Comparison of ENCODE assay signal across 7 mouse cellular contexts in the genomic region with DNA sequence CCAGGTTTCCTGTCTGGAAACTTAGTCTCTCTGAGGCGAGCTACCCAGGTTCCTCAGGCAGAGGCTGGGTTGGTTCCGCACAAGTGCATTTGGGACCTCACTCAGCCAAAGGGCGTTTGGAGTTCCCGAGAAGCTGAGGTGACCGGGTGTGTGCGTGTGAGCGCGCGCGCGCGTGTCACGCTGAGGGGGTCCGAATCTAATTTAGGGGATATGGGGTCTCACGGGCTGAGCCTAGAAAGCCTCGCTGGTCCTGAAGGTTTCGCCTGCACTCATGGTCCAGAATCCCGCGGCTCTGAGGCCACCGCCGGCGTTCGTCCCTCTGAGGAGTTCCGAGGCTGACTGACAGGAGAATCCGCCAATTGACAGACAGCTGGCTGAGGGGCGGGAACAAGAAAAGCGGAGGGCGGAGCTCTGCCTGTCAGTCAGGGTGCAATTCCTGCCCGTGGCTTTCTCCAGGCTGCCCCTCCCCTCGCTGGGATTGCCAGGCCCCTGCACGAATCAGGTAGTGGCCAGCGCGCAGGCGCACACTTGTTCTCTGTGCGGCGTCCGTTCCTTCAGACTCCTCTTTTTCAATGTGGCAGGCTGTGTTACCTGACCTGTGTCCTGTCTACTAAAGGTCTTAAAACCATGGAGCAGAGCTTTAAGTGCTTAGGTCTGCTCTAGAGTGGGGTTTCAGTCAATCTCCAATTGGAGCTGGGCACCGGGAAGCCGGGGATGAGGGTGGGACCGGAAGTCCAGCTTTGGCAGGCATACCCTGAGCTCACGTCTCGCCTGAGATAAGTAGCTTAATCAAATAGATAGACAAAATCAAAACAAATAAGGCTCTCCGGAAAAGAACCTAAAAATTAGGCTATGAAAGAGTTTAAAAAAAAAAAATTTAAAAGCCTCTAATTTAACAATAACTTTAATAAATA. TPM values are rescaled to one million over a fixed set of nuclear protein-coding genes. Genes with fewer than 3 reads are reported as not detected.
A peak's percentile ranks its signal among the peaks of the same experiment; 100 is the strongest.
DNase-seq lines count a peak whose midpoint lies in the region; ATAC-seq lines count a peak whose summit lies in the region.

A gene (minus strand): TSS at position 341 of the 914 bp plus-strand sequence.

- H3K4me2 ChIP-seq in intestine, embryonic 15.5 days (replicated peaks): peak within 1 kb of the TSS; percentile 90

- peak within 1 kb of the TSS; percentile 71 for H3K9ac ChIP-seq in intestine, embryonic 15.5 days

- H3K36me3 ChIP-seq in intestine, embryonic 15.5 days: no peaks in the 10 kb centered on the region
- H3K36me3 ChIP-seq in midbrain, embryonic 10.5 days: no peaks in the 10 kb centered on the region

- under 1% methylated on average over 43 of the region's 43 CpGs for WGBS in intestine, embryonic 15.5 days
- WGBS in midbrain, embryonic 10.5 days: under 1% methylated on average over 43 of the region's 43 CpGs

- H3K4me3 ChIP-seq in intestine, embryonic 15.5 days (replicated peaks): peak within 1 kb of the TSS; percentile 69
- peak within 1 kb of the TSS; percentile 76 for H3K4me3 ChIP-seq in midbrain, embryonic 10.5 days

- peak; percentile 100 for DNase-seq in adrenal gland, adult 2 months
- DNase-seq in embryo, embryonic 11.5 days (ENCODE audit: low read depth, low spot score): peak; percentile 95
- DNase-seq in gastrocnemius, postnatal 36 days: peak; percentile 99 to 100
- peak; percentile 100 for DNase-seq in left cerebral cortex, postnatal 25 days (ENCODE audit: low spot score in 2 of 2)
- DNase-seq in midbrain, embryonic 10.5 days (ENCODE audit: low spot score): peak; percentile 99
- peak; percentile 99 for DNase-seq in right cerebral cortex, postnatal 4 days

- no peaks in the 10 kb centered on the region for H3K4me1 ChIP-seq in intestine, embryonic 15.5 days (replicated peaks)
- H3K4me1 ChIP-seq in midbrain, embryonic 10.5 days: peaks cover 10% of the 10 kb centered on the region

- peak within 1 kb of the TSS; percentile 92 for H3K27ac ChIP-seq in intestine, embryonic 15.5 days
- H3K27ac ChIP-seq in midbrain, embryonic 10.5 days (replicated peaks): peak within 1 kb of the TSS; percentile 91

- 0 out of 2 replicates have a peak, but pooled peaks cover 2% of the 10 kb centered on the region for H3K27me3 ChIP-seq in intestine, embryonic 15.5 days (replicated peaks)
- H3K27me3 ChIP-seq in midbrain, embryonic 10.5 days (ENCODE audit: low read depth, poor library complexity, severe bottlenecking): peaks cover 13% of the 10 kb centered on the region; the same call in 1 of the 2 replicates

- ATAC-seq in intestine, embryonic 15.5 days: peak; percentile 100

- intact Hi-C loops in gastrocnemius, postnatal 36 days (cut with DNase I): no loop called here
- intact Hi-C loops in left cerebral cortex, postnatal 25 days (cut with DNase I): loop anchor here (2.0 kb wide), 1 partner anchor 37 kb away; a partner anchor contains a TSS

- no peaks in the 10 kb centered on the region for H3K9me3 ChIP-seq in intestine, embryonic 15.5 days
- H3K9me3 ChIP-seq in midbrain, embryonic 10.5 days (replicated peaks): no peaks in the 10 kb centered on the region

RNA-seq across cellular contexts. Expression of the gene that starts here (rescaled TPM):
- total RNA-seq in adrenal gland, adult 2 months (2021): 1 to 10 TPM; 4.0 to 6.9 TPM
- polyA plus RNA-seq in adrenal gland, adult 2 months (2012; rRNA removed): 0.98 and 1.2 TPM in 2 replicates
- 1 to 10 TPM; 3.4 to 4.3 TPM for total RNA-seq in gastrocnemius, postnatal 36 days (2021)
- polyA plus RNA-seq in intestine, embryonic 15.5 days (2015; fragmentation: Nextera tagmentation; extraction: Ambion mirVana): 1.2 and 2.2 TPM in 2 replicates
- 1 to 10 TPM; 1.4 to 3.0 TPM for total RNA-seq in left cerebral cortex, postnatal 25 days (2021)
- 3.6 and 3.7 TPM in 2 replicates for polyA plus RNA-seq in midbrain, embryonic 10.5 days (2016; fragmentation: Nextera tagmentation; extraction: Ambion mirVana)

Comparison
In these comparisons a context has a peak if more than half of its experiments do, and no peak if none do; other contexts are left out.
1. Peak in every context shown above with its lines: DNase-seq, ATAC-seq, H3K4me3 ChIP-seq and H3K27ac ChIP-seq.